8 mouse cellular contexts compared by ENCODE assay signal in genomic region chr3:88291970-88292369, GRCm38 (mm10). TPM values are rescaled to one million over a fixed set of nuclear protein-coding genes. Genes with fewer than 3 reads are reported as not detected.
A peak's percentile ranks its signal among the peaks of the same experiment; 100 is the strongest.
DNase-seq lines count a peak whose midpoint lies in the region; ATAC-seq lines count a peak whose summit lies in the region.

No protein-coding gene starts in this region.

- 56% methylated on average over 4 of the region's 4 CpGs for WGBS in neural tube, embryonic 15.5 days

- no peak for ATAC-seq in neural tube, embryonic 15.5 days (ENCODE audit: low FRiP score)
- ATAC-seq in erythroblast, adult 5-6 weeks (replicated peaks; ENCODE audit: low FRiP score, poor library complexity, severe bottlenecking): no peak

- no peak overlapping the region for H3K4me3 ChIP-seq in neural tube, embryonic 15.5 days (replicated peaks)

- H3K36me3 ChIP-seq in neural tube, embryonic 15.5 days: no peaks in the 10 kb centered on the region

- no peaks in the 10 kb centered on the region for H3K9me3 ChIP-seq in neural tube, embryonic 15.5 days (replicated peaks)

- peak; percentile 14 for DNase-seq in heart, postnatal 4 days
- DNase-seq in heart, postnatal 25 days (ENCODE audit: low spot score): no peak
- DNase-seq in 416B (ENCODE audit: low read depth) (peak; percentile 77), MN1 (ENCODE audit: low spot score) (peak; percentile 28)
- peak; percentile 62 for DNase-seq in induced T-regulatory cell, adult 2 months (ENCODE audit: low read depth)
- DNase-seq in retina, embryonic 14.5 days (ENCODE audit: low spot score): peak; percentile 42

- peaks cover 8% of the 10 kb centered on the region for H3K4me1 ChIP-seq in neural tube, embryonic 15.5 days

- intact Hi-C loops in heart, postnatal 25 days (cut with DNase I): no loop called here

- no peak overlapping the region for H3K9ac ChIP-seq in neural tube, embryonic 15.5 days (replicated peaks)

- no peak overlapping the region for H3K4me2 ChIP-seq in neural tube, embryonic 15.5 days

- H3K27me3 ChIP-seq in neural tube, embryonic 15.5 days (replicated peaks): no peaks in the 10 kb centered on the region

- H3K27ac ChIP-seq in neural tube, embryonic 15.5 days (replicated peaks): no peak overlapping the region

RNA-seq across cellular contexts. Expression of gene Tsacc, which starts 4.8 kb away (rescaled TPM):
- total RNA-seq in heart, postnatal 4 days (2021): 1 to 10 TPM; 6.1 to 6.2 TPM
- 1 to 10 TPM; 4.8 to 5.4 TPM for total RNA-seq in heart, postnatal 25 days (2021)
- 9.5 and 12.4 TPM in 2 replicates for polyA plus RNA-seq in neural tube, embryonic 15.5 days (2015; fragmentation: Nextera tagmentation; extraction: Ambion mirVana)
- 5.0 TPM in 1 of 2 replicates, not detected in the other for total RNA-seq in erythroblast, adult 5-6 weeks (2015; ENCODE audit: low replicate concordance)
- not detected in 2 replicates for total RNA-seq in erythroblast, adult 5-6 weeks (2017; ENCODE audit: low replicate concordance)

RNA-seq across cellular contexts. Expression of gene Cct3, which starts 4.9 kb away (rescaled TPM):
- total RNA-seq in heart, postnatal 4 days (2021): 100 to 1,000 TPM; 257 TPM
- 100 to 1,000 TPM; 184 to 199 TPM for total RNA-seq in heart, postnatal 25 days (2021)
- 426 and 468 TPM in 2 replicates for polyA plus RNA-seq in neural tube, embryonic 15.5 days (2015; fragmentation: Nextera tagmentation; extraction: Ambion mirVana)
- 97.4 and 178 TPM in 2 replicates for total RNA-seq in erythroblast, adult 5-6 weeks (2015; ENCODE audit: low replicate concordance)
- 48.6 and 66.1 TPM in 2 replicates for total RNA-seq in erythroblast, adult 5-6 weeks (2017; ENCODE audit: low replicate concordance)

RNA-seq across cellular contexts. Expression of gene Gm38392, which starts 5.0 kb away (rescaled TPM):
- total RNA-seq in heart, postnatal 4 days (2021): not detected
- total RNA-seq in heart, postnatal 25 days (2021): under 1 TPM in 1 of 2 experiments, not detected in 1; 0.22 TPM
- 0.26 TPM in 1 of 2 replicates, not detected in the other for polyA plus RNA-seq in neural tube, embryonic 15.5 days (2015; fragmentation: Nextera tagmentation; extraction: Ambion mirVana)
- total RNA-seq in erythroblast, adult 5-6 weeks (2015; ENCODE audit: low replicate concordance): not detected in 2 replicates
- not detected in 2 replicates for total RNA-seq in erythroblast, adult 5-6 weeks (2017; ENCODE audit: low replicate concordance)

RNA-seq across cellular contexts. Expression of gene Glmp, which starts 32.9 kb away (rescaled TPM):
- total RNA-seq in heart, postnatal 4 days (2021): 10 to 100 TPM; 74.8 to 84.6 TPM
- 10 to 100 TPM; 71.9 to 79.7 TPM for total RNA-seq in heart, postnatal 25 days (2021)
- polyA plus RNA-seq in neural tube, embryonic 15.5 days (2015; fragmentation: Nextera tagmentation; extraction: Ambion mirVana): 102 and 129 TPM in 2 replicates
- total RNA-seq in erythroblast, adult 5-6 weeks (2015; ENCODE audit: low replicate concordance): 11.1 and 58.3 TPM in 2 replicates
- total RNA-seq in erythroblast, adult 5-6 weeks (2017; ENCODE audit: low replicate concordance): 5.9 and 13.1 TPM in 2 replicates

RNA-seq across cellular contexts. Expression of gene Rhbg, which starts 37.5 kb away (rescaled TPM):
- total RNA-seq in heart, postnatal 4 days (2021): not detected
- total RNA-seq in heart, postnatal 25 days (2021): not detected
- 0.78 and 0.83 TPM in 2 replicates for polyA plus RNA-seq in neural tube, embryonic 15.5 days (2015; fragmentation: Nextera tagmentation; extraction: Ambion mirVana)
- not detected in 2 replicates for total RNA-seq in erythroblast, adult 5-6 weeks (2015; ENCODE audit: low replicate concordance)
- not detected in 2 replicates for total RNA-seq in erythroblast, adult 5-6 weeks (2017; ENCODE audit: low replicate concordance)
